Mouse (Mus musculus) myocyte (in vitro differentiated cells): ENCODE measurements around the gene Fam92b.

Experiments
- CEBPB ChIP-seq: IDR thresholded peaks from 2 replicates; pipeline ENCODE4 v1.6.1; 2011; ENCODE audit warnings: mild to moderate bottlenecking, moderate library complexity; ENCODE audit not compliant: poor library complexity, insufficient read depth, severe bottlenecking
- E2F4 ChIP-seq: IDR thresholded peaks from one replicate; pipeline ENCODE4 v1.6.1; 2011; ENCODE audit warnings: mild to moderate bottlenecking, control low read depth, moderate library complexity; ENCODE audit not compliant: insufficient read depth
- MAX ChIP-seq: IDR thresholded peaks from one replicate; pipeline ENCODE4 v1.6.1; 2011; ENCODE audit warnings: low read depth, mild to moderate bottlenecking, control low read depth
- MYOD1 ChIP-seq, 3 experiments: IDR thresholded peaks; one replicate each; pipeline ENCODE4 v1.6.1; 2011; ENCODE audit warnings: control low read depth in 2 of 3, low read depth in 2 of 3, mild to moderate bottlenecking in 2 of 3, moderate library complexity in 1 of 3; ENCODE audit not compliant: insufficient read length in 2 of 3, control insufficient read depth in 1 of 3
- MYOG ChIP-seq, 3 experiments: IDR thresholded peaks; one replicate each; pipeline ENCODE4 v1.6.1; 2011; ENCODE audit warnings: control low read depth in 2 of 3, low read depth in 2 of 3, mild to moderate bottlenecking in 2 of 3; ENCODE audit not compliant: insufficient read length in 2 of 3, control insufficient read depth in 1 of 3, insufficient read depth in 1 of 3
- POLR2A ChIP-seq: IDR thresholded peaks from one replicate; pipeline ENCODE4 v1.6.1; 2011; ENCODE audit warnings: low read depth, mild to moderate bottlenecking, control low read depth, moderate library complexity; ENCODE audit not compliant: insufficient read length
- POLR2AphosphoS2 ChIP-seq: IDR thresholded peaks from one replicate; pipeline ENCODE4 v1.6.1; 2011; ENCODE audit warnings: low read depth, control low read depth; ENCODE audit not compliant: insufficient read length
- SRF ChIP-seq: IDR thresholded peaks from one replicate; pipeline ENCODE4 v1.6.1; 2011; ENCODE audit warnings: low read depth; ENCODE audit not compliant: control insufficient read depth, insufficient read length
- TCF12 ChIP-seq: IDR thresholded peaks from one replicate; pipeline ENCODE4 v1.6.1; 2011; ENCODE audit warnings: mild to moderate bottlenecking, control low read depth; ENCODE audit not compliant: poor library complexity, insufficient read depth, severe bottlenecking
- TCF3 ChIP-seq: IDR thresholded peaks from one replicate; pipeline ENCODE4 v1.6.1; 2011; ENCODE audit warnings: low read depth, control low read depth; ENCODE audit not compliant: insufficient read length
- USF1 ChIP-seq: IDR thresholded peaks from one replicate; pipeline ENCODE4 v1.6.1; 2011; ENCODE audit warnings: low read depth, mild to moderate bottlenecking, control low read depth, moderate library complexity

DNA sequence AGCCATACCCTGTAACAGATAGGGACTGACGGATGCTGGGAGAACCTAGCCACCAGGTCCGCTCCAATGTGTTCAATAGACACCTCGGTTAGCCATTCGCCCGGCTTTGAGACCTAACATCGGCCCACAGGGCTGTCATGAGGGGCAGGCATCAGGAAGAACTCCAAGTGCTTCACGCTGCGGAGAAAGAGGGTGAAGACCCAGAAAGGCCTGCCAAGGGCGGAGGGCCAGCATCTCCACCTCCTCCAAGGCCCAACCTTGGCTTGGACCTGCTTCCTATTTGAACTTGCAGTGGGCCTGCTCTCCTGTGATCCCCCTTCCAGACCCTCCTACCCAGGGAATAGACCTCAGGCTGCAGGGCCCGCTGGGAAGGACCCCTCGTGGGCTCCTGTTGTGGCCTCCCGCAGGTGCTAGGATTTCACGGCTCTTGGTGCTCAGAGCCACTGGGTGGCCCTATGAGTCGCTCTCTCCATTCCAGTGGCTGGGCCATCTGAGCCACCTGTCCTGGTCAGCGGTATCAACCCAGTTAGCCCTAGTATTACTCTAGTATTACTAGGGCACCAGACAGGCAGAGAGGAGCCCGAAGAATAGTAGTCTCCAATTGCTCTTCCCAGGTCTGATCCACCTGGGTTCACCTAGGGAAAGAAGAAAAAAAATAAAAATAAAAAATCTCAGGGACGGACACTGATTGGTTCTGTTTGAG is 13.0 kb upstream of the Fam92b start:
- TF ChIP-seq POLR2A (no peak), POLR2AphosphoS2 (no peak), MAX (no peak), USF1 (no peak), MYOG (IDR thresholded peaks at IDR 0.05; ENCODE audit: control insufficient read depth in 1 of 3, insufficient read depth in 1 of 3, insufficient read length in 2 of 3, low read depth in 2 of 3) (peak in 1 of 3 experiments; percentile 35), TCF12 (no peak), E2F4 (no peak), TCF3 (no peak), MYOD1 (IDR thresholded peaks at IDR 0.05; ENCODE audit: control insufficient read depth in 1 of 3, insufficient read length in 2 of 3, low read depth in 2 of 3) (peak in 1 of 3 experiments; percentile 27), SRF (no peak), CEBPB (no peak)
